Mouse (Mus musculus) NIH3T3 (cell line): ENCODE data around the gene Tas2r134.

Source experiments
- DNase-seq: peaks from one replicate; pipeline ENCODE4 v3.0.0-alpha.2; 2012; ENCODE audit warnings: low read depth

Gene Tas2r134

GRCm38 (mm10) chr2:51657684-51658083 lies 30.4 kb downstream of the Tas2r134 start:
- DNase-seq = no peak

- no peak for DNase-seq
These were observed 31.0 kb downstream of the Tas2r134 start for GRCm38 (mm10) chr2:51658288-51658687.

GRCm38 (mm10) chr2:51674321-51674720 lies 47.0 kb downstream of the Tas2r134 start:
- DNase-seq = peak; percentile 31
